Mouse (Mus musculus): ENCODE data around the gene Gid8.

Gene Gid8

DNA sequence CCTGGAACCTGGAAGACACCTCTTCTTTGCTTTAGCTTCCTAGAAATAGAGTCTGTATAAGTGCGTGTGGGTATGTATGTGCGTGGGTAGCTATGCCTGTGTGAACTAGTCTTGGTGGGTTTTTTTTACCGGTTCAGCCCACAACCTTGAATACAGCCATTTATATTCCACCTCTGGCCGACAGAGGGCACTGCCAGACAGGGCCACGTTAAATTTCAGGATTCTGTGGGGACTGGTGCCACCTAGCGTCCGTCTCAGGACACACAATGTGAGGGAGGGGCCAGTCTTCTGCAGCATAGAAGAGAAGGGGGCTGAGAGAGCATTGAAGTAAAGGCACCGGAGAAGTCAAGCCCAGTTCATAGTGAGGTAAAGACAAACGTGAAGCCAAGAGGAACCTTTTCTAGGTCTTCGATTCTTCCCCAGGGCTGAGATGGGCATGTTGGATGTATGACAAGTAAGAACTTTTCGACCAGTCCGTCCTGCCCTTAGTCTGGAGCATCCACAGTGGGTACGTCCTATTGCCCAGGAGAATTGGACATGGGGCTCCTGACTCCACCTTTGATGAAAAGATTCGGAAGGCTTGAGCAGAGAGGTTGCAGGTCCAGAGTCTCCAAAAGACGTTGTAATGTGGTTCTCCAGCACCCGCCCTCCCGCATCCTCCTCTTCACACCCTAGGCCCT lies 35.5 kb downstream of the Gid8 start:
- in situ Hi-C loops (cut with MboI; ENCODE audit: low sequenced_read_pairs), result no loop called here

- in situ Hi-C loops (cut with MboI; ENCODE audit: low sequenced_read_pairs), result no loop called here
Observed at GRCm38 (mm10) chr2:180746569-180747192, 36.8 kb downstream of the Gid8 start.

GRCm38 (mm10) chr2:180748904-180749303 lies 39.0 kb downstream of the Gid8 start:
- in situ Hi-C loops (cut with MboI; ENCODE audit: low sequenced_read_pairs), result no loop called here

- in situ Hi-C loops (cut with MboI; ENCODE audit: low sequenced_read_pairs), result no loop called here
Observed at GRCm38 (mm10) chr2:180754976-180755688, 45.2 kb downstream of the Gid8 start.

DNA sequence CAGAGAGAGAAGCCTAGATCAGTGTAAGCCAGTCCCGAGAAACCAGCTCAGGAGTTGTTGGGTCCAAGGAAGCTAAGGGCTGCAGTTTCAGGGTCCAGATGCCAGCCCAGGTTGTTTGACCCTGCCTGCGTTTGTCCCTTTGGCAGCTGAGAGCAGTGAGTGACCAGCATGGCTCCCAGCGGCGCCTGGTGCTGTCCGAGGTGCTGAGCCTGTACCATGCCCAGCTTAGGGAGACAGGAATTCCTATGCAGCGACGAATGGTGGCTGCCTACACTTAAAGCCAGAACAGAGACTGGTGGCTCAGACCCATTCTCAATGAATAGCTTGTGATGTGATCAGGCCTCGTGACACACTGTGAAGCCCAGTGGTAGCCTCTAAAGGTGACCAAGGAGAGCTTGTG lies 46.0 kb downstream of the Gid8 start:
- in situ Hi-C loops (cut with MboI; ENCODE audit: low sequenced_read_pairs), result no loop called here

GRCm38 (mm10) chr2:180756786-180757185 lies 46.9 kb downstream of the Gid8 start:
- in situ Hi-C loops (cut with MboI; ENCODE audit: low sequenced_read_pairs), result no loop called here

GRCm38 (mm10) chr2:180758513-180759263 lies 48.8 kb downstream of the Gid8 start:
- in situ Hi-C loops (cut with MboI; ENCODE audit: low sequenced_read_pairs), result no loop called here

DNA sequence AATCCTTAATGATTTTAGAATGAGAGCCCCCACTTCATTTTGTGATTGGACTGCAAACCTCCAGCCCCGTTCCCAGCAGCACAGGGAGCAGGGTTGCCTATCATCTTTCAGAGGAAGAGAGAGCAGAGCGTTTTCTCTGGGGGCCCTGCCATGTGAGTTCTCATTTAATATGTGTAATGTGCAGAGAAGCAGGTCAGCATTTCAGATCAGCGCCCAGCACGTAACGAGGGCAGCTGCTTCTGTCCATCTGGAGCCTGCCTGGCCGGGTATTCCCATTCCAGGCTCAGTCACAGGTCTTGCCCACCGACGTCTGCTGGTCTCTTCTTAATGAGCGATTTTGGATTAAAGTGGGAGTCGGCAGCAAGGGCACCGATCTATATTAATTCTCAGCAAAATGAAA lies 55.1 kb downstream of the Gid8 start:
- in situ Hi-C loops (cut with MboI; ENCODE audit: low sequenced_read_pairs), result no loop called here

- in situ Hi-C loops (cut with MboI; ENCODE audit: low sequenced_read_pairs), result no loop called here
Observed at GRCm38 (mm10) chr2:180765713-180766112, 55.8 kb downstream of the Gid8 start.
